Mouse (Mus musculus): ENCODE measurements around the gene Cers3.

Gene Cers3

DNA sequence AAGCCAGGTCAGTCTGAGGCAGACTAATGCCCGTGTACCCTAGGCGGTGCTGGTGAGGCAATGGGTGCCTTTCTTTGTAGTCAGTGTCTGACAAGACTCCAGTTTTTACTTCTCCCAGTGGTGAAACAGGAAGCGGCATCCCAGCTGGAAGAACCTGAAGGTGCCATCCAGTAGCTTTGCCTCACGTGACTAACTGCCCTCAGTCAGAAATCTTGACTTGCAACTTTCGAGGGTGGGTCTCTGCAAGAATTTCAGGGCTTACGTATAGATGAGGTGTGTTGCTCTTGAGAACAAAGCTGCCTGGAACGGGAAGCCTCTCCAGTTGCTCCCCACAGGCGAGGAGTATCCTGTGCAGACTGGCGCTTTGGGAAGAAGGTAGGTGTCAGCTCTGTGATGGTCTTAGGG, at the start of gene Cers3:
TSS of gene Cers3 (plus strand) at position 128 of the 405 bp plus-strand sequence.
- DNase-seq = no peak

- peak in 1 of 2 experiments; percentile 50 for DNase-seq
These were observed 48.8 kb upstream of the Cers3 start for GRCm38 (mm10) chr7:66694467-66694866.

GRCm38 (mm10) chr7:66702721-66703120, 40.6 kb upstream of the Cers3 start:
- no peak for DNase-seq

- no peak for DNase-seq
These were observed 38.7 kb upstream of the Cers3 start for GRCm38 (mm10) chr7:66704631-66705030.

GRCm38 (mm10) chr7:66711166-66711565, 32.1 kb upstream of the Cers3 start:
- peak in 1 of 2 experiments; percentile 12 for DNase-seq

DNA sequence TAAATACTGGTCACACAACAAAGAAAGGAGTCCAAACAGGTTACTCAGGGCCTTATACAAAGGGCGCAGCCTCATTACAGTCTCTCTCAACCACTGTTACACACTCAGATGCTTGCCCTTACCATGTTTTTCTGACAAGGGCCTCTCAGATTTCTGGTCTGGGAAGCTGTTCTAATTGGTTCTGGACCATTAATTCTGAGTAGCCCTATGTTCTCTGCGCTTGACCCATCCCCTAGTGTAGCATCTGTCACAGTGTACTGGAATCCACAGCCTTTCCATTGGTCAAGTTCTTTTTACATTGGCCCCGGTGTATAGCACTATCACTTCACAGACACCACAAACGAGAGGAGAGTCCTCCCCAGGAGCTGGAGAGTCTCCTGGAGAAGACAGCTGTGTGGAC, 18.8 kb upstream of the Cers3 start:
- DNase-seq = no peak

DNA sequence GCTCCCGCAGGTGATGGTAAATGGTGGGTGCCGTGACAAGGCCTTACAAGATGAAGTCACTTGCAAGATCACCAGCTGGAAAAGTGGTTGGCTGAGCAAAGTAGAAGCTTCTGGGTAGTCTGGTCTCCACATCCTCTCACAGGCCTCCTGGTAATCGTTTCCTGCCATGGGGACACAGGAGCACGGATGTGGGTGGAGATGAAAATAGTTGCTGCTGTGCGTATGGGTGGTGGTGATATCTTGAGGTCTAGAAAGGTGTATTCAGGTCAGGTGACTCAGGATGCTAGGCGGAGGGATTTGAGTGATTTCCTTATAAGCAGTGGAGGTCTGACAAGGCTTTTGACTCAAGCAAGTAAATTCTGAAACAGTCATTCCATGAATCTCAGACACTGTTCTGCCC, 18.4 kb upstream of the Cers3 start:
- DNase-seq = no peak

GRCm38 (mm10) chr7:66728072-66728471, 15.2 kb upstream of the Cers3 start:
- DNase-seq = no peak

- no peak for DNase-seq
These were observed 14.1 kb upstream of the Cers3 start for GRCm38 (mm10) chr7:66729232-66729631.

- no peak for DNase-seq
These were observed 9.9 kb upstream of the Cers3 start for GRCm38 (mm10) chr7:66733431-66733830.

GRCm38 (mm10) chr7:66733882-66734281, 9.4 kb upstream of the Cers3 start:
- DNase-seq = no peak

GRCm38 (mm10) chr7:66734466-66734865, 8.8 kb upstream of the Cers3 start:
- no peak for DNase-seq

- DNase-seq = no peak
These were observed 8.3 kb upstream of the Cers3 start for GRCm38 (mm10) chr7:66734993-66735392.

- no peak for DNase-seq
These were observed 5.9 kb upstream of the Cers3 start for GRCm38 (mm10) chr7:66737418-66737817.

- no peak for DNase-seq
These were observed 2.3 kb upstream of the Cers3 start for GRCm38 (mm10) chr7:66741008-66741407.

DNA sequence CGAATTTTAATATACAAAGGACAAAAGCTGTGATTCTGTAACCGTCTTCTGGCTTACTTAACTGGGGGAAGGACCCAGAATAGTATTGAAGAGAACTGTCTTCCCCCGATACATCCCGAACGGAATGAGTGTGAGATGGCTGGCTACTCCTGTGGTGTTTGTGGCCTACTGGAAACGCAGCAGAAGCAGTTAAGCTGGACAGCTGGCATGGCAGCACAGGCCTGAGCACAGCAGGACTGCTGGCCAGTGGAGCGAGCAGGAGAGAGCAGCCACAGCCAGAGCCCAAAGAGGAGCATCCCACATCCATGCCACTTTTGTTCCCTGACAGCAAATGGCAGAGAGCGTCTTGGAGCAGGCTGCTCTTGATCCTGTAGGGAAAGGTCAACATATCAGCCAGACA, 1.9 kb upstream of the Cers3 start:
- no peak for DNase-seq

DNA sequence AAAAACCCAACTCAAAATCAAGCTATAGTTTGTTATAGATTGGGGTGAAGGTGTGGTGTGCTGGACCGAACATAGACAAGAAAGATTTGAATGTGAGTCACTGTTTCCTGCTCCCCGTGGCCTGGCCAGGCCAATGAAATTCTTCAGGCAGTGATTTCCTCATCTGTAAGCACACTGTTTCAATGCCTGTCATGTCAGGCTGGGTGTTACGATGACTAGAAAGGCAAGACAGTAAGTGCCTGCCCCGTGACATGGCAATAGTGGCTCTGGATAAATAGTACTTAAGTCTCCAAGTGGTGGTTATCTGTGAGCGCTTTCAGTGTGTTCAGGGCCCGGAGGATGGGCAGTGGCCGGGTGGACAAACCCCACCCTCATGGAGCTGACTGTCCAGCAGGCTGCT, 3.7 kb downstream of the Cers3 start:
- DNase-seq = no peak

GRCm38 (mm10) chr7:66749998-66750397, 6.7 kb downstream of the Cers3 start:
- DNase-seq = no peak

DNA sequence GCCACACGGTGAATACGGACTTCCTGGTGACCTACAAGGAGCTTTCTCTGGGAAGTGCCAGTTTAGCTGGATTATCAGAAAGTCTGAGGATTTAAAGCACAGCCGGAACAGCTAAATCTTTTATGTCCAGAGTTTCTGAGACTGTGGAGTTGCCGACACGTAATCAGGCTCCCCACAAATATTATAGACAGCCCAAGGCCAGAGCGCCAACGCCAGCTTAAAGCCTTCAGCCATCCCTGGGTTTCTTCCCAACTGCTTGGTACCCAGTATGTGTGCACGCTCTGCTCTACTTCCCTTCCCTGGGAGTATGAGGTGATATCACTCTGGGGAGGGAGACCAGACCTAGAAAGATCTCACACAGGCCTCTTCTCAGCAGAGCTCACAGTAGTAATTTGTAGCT, 10.5 kb downstream of the Cers3 start:
- no peak for DNase-seq

- DNase-seq = no peak
These were observed 12.3 kb downstream of the Cers3 start for GRCm38 (mm10) chr7:66755611-66756010.

DNA sequence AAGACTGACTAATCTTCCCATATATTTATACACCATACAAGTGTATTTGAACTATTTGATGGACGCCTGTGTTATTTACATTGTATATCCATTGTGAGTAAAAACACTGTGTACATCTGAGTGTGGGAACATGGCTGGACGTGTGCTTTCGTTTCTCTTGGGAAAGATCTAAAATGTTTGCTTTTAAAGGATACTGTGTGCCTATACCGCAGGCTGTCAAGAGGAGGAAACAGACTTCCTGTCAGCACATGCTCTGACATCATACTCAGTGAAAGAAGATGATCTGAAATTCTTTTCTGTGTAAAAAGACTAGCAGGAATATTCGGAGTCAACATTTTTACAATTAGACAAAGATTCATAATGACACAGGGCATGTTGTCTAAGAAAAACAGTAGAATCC, 26.6 kb downstream of the Cers3 start:
- no peak for DNase-seq

GRCm38 (mm10) chr7:66770706-66771105, 27.4 kb downstream of the Cers3 start:
- DNase-seq = no peak

- no peak for DNase-seq
These were observed 27.9 kb downstream of the Cers3 start for GRCm38 (mm10) chr7:66771252-66771651.

DNA sequence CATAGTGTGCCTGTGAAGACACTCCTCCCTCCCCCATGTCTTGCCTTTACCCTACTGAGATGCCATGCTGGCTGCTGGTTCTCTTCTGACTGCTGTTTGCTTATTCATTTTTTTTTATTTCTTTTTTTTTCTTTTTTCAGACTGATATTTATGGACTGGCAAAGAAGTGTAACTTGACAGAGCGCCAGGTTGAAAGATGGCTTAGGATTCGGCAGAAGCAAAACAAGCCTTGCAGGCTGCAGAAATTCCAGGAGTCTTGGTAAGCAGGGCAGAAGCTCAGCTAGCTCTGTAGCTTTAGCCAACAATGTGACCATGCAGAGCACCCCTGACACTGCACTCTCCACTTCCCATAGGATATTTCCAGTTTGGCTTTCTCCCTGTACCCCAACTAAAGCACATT, 36.1 kb downstream of the Cers3 start:
- no peak for DNase-seq
